Mouse (Mus musculus) megakaryocyte, embryonic 14.5 days (primary cell): ENCODE measurements around the gene Slc17a1.

Experiments
- FLI1 ChIP-seq: IDR thresholded peaks from 2 replicates; pipeline ENCODE4 v1.6.1; 2012; ENCODE audit warnings: low read length, inconsistent platforms, mixed read lengths
- GATA1 ChIP-seq: IDR thresholded peaks from 3 replicates; pipeline ENCODE4 v1.6.1; 2012; ENCODE audit warnings: mixed read lengths, low read length, inconsistent platforms, borderline replicate concordance

GRCm38 (mm10) chr13:23934211-23934520 lies 66.6 kb downstream of the Slc17a1 start, which contains the start of gene Hist1h2aa:
- no peak for TF ChIP-seq GATA1
- TF ChIP-seq FLI1: no peak
